Mouse (Mus musculus): Measurements from ENCODE around the gene Lrrc75b. TPM values are rescaled to one million over a fixed set of nuclear protein-coding genes. Genes with fewer than 3 reads are reported as not detected.

The Lrrc75b gene
- polyA plus RNA-seq, 1 experiment, result 0.42 TPM

- WGBS, result 33% methylated on average over 12 of the region's 12 CpGs
- Histone ChIP-seq H3K27ac (ENCODE audit: control insufficient read depth, insufficient read depth, low read depth, low read length, poor library complexity) (peak overlapping the region; percentile 95), H3K4me3 (replicated peaks; ENCODE audit: control insufficient read depth, low read depth, low read length) (peak overlapping the region; percentile 60)
Observed at GRCm38 (mm10) chr10:75591211-75591894, 31.2 kb upstream of the Lrrc75b start.

GRCm38 (mm10) chr10:75589651-75590050, 29.5 kb upstream of the Lrrc75b start:
- 6% methylated on average over 16 of the region's 16 CpGs for WGBS
- peaks cover 11% of the 10 kb centered on the region for H3K4me1 ChIP-seq (ENCODE audit: control insufficient read depth, insufficient read depth, low read length)
- TF ChIP-seq CTCF (IDR thresholded peaks at IDR 0.05; ENCODE audit: control insufficient read depth, insufficient read depth, low read length) (no peak), POLR2A (IDR thresholded peaks at IDR 0.05; ENCODE audit: borderline replicate concordance, control insufficient read depth, low read depth, low read length) (peak; percentile 41; the same call in 1 of the 2 replicates)
- peak overlapping the region; percentile 68 for H3K27ac ChIP-seq (ENCODE audit: control insufficient read depth, insufficient read depth, low read depth, low read length, poor library complexity)
- peak overlapping the region; percentile 75 for H3K4me3 ChIP-seq (replicated peaks; ENCODE audit: control insufficient read depth, low read depth, low read length)

More at GRCm38 (mm10) chr10:75591211-75591894, 31.2 kb upstream of the Lrrc75b start:
- TF ChIP-seq POLR2A (IDR thresholded peaks at IDR 0.05; ENCODE audit: borderline replicate concordance, control insufficient read depth, low read depth, low read length) (no peak), CTCF (IDR thresholded peaks at IDR 0.05; ENCODE audit: control insufficient read depth, insufficient read depth, low read length) (no peak)
- H3K4me1 ChIP-seq (ENCODE audit: control insufficient read depth, insufficient read depth, low read length), result peaks cover 11% of the 10 kb centered on the region

- H3K4me3 ChIP-seq (replicated peaks; ENCODE audit: control insufficient read depth, low read depth, low read length), result peak within 1 kb of the TSS; percentile 75
- peaks cover 11% of the 10 kb centered on the region for H3K4me1 ChIP-seq (ENCODE audit: control insufficient read depth, insufficient read depth, low read length)
- no peak for TF ChIP-seq CTCF (IDR thresholded peaks at IDR 0.05; ENCODE audit: control insufficient read depth, insufficient read depth, low read length)
- no peak for TF ChIP-seq POLR2A (IDR thresholded peaks at IDR 0.05; ENCODE audit: borderline replicate concordance, control insufficient read depth, low read depth, low read length)
- 9% methylated on average over 5 of the region's 5 CpGs for WGBS
- peak within 1 kb of the TSS; percentile 68 for H3K27ac ChIP-seq (ENCODE audit: control insufficient read depth, insufficient read depth, low read depth, low read length, poor library complexity)
Observed at GRCm38 (mm10) chr10:75589129-75589528, 29.0 kb upstream of the Lrrc75b start, which contains the start of gene Ggt5. TSS of gene Ggt5 (plus strand) at chr10:75589340.

- no peak overlapping the region for H3K27ac ChIP-seq (ENCODE audit: control insufficient read depth, insufficient read depth, low read depth, low read length, poor library complexity)
- peaks cover 9% of the 10 kb centered on the region for H3K4me1 ChIP-seq (ENCODE audit: control insufficient read depth, insufficient read depth, low read length)
- TF ChIP-seq POLR2A (IDR thresholded peaks at IDR 0.05; ENCODE audit: borderline replicate concordance, control insufficient read depth, low read depth, low read length), result no peak
- TF ChIP-seq CTCF (IDR thresholded peaks at IDR 0.05; ENCODE audit: control insufficient read depth, insufficient read depth, low read length), result no peak
- 78% methylated on average over 5 of the region's 5 CpGs for WGBS
- no peak overlapping the region for H3K4me3 ChIP-seq (replicated peaks; ENCODE audit: control insufficient read depth, low read depth, low read length)
Observed at GRCm38 (mm10) chr10:75588336-75588735, 28.2 kb upstream of the Lrrc75b start.

GRCm38 (mm10) chr10:75587781-75588180, 27.7 kb upstream of the Lrrc75b start:
- Histone ChIP-seq H3K4me3 (replicated peaks; ENCODE audit: control insufficient read depth, low read depth, low read length) (no peak overlapping the region), H3K4me1 (ENCODE audit: control insufficient read depth, insufficient read depth, low read length) (peaks cover 9% of the 10 kb centered on the region), H3K27ac (ENCODE audit: control insufficient read depth, insufficient read depth, low read depth, low read length, poor library complexity) (no peak overlapping the region)
- TF ChIP-seq POLR2A (IDR thresholded peaks at IDR 0.05; ENCODE audit: borderline replicate concordance, control insufficient read depth, low read depth, low read length) (no peak), CTCF (IDR thresholded peaks at IDR 0.05; ENCODE audit: control insufficient read depth, insufficient read depth, low read length) (no peak)
- WGBS, result 75% methylated on average over 4 of the region's 4 CpGs

GRCm38 (mm10) chr10:75586553-75586879, 26.4 kb upstream of the Lrrc75b start:
- WGBS, result 78% methylated on average over 1 of the region's 1 CpGs
- no peak for TF ChIP-seq CTCF (IDR thresholded peaks at IDR 0.05; ENCODE audit: control insufficient read depth, insufficient read depth, low read length)
- TF ChIP-seq POLR2A (IDR thresholded peaks at IDR 0.05; ENCODE audit: borderline replicate concordance, control insufficient read depth, low read depth, low read length), result no peak

GRCm38 (mm10) chr10:75585876-75586552, 25.9 kb upstream of the Lrrc75b start:
- TF ChIP-seq POLR2A (IDR thresholded peaks at IDR 0.05; ENCODE audit: borderline replicate concordance, control insufficient read depth, low read depth, low read length) (no peak), CTCF (IDR thresholded peaks at IDR 0.05; ENCODE audit: control insufficient read depth, insufficient read depth, low read length) (peak; percentile 93)
- H3K4me3 ChIP-seq (replicated peaks; ENCODE audit: control insufficient read depth, low read depth, low read length), result no peak overlapping the region
- WGBS, result 15% methylated on average over 20 of the region's 20 CpGs
- no peak overlapping the region for H3K27ac ChIP-seq (ENCODE audit: control insufficient read depth, insufficient read depth, low read depth, low read length, poor library complexity)
- peaks cover 3% of the 10 kb centered on the region for H3K4me1 ChIP-seq (ENCODE audit: control insufficient read depth, insufficient read depth, low read length)

More at GRCm38 (mm10) chr10:75586553-75586879, 26.4 kb upstream of the Lrrc75b start:
- Histone ChIP-seq H3K4me3 (replicated peaks; ENCODE audit: control insufficient read depth, low read depth, low read length) (no peak overlapping the region), H3K4me1 (ENCODE audit: control insufficient read depth, insufficient read depth, low read length) (peaks cover 3% of the 10 kb centered on the region), H3K27ac (ENCODE audit: control insufficient read depth, insufficient read depth, low read depth, low read length, poor library complexity) (no peak overlapping the region)

GRCm38 (mm10) chr10:75579129-75579528, 19.0 kb upstream of the Lrrc75b start:
- Histone ChIP-seq H3K27ac (ENCODE audit: control insufficient read depth, insufficient read depth, low read depth, low read length, poor library complexity) (no peak overlapping the region), H3K4me3 (replicated peaks; ENCODE audit: control insufficient read depth, low read depth, low read length) (no peak overlapping the region), H3K4me1 (ENCODE audit: control insufficient read depth, insufficient read depth, low read length) (no peaks in the 10 kb centered on the region)
- 83% methylated on average over 6 of the region's 6 CpGs for WGBS
- TF ChIP-seq POLR2A (IDR thresholded peaks at IDR 0.05; ENCODE audit: borderline replicate concordance, control insufficient read depth, low read depth, low read length) (no peak), CTCF (IDR thresholded peaks at IDR 0.05; ENCODE audit: control insufficient read depth, insufficient read depth, low read length) (no peak)
